Mouse (Mus musculus): Measurements from ENCODE around the gene Ptcd1.

- no peak for TF ChIP-seq CTCF (IDR thresholded peaks at IDR 0.05; ENCODE audit: control insufficient read depth, insufficient read depth, insufficient read length)
- TF ChIP-seq CEBPB (IDR thresholded peaks at IDR 0.05; ENCODE audit: low read depth): no peak
- TF ChIP-seq MAX (IDR thresholded peaks at IDR 0.05): no peak
- TF ChIP-seq MYOD1 (IDR thresholded peaks at IDR 0.05; ENCODE audit: control insufficient read depth, insufficient read length, low read depth): no peak
- TF ChIP-seq USF1 (IDR thresholded peaks at IDR 0.05; ENCODE audit: low read depth): no peak
- no peak for TF ChIP-seq MYOG (IDR thresholded peaks at IDR 0.05; ENCODE audit: control insufficient read depth, extremely low read depth, insufficient read length)
- no peak for TF ChIP-seq FOSL1 (IDR thresholded peaks at IDR 0.05; ENCODE audit: insufficient read depth, low read length, poor library complexity, severe bottlenecking)
These were observed 44.4 kb upstream of the Ptcd1 start for GRCm38 (mm10) chr5:145211340-145211739.

All from C2C12 (cell line).